Mouse (Mus musculus) induced T-regulatory cell, adult 2 months (primary cell): ENCODE results near the gene Txndc12.

ENCODE experiments used
- DNase-seq: peaks from one replicate; pipeline ENCODE4 v3.0.0-alpha.2; 2012; ENCODE audit warnings: low read depth

Txndc12 gene

DNA sequence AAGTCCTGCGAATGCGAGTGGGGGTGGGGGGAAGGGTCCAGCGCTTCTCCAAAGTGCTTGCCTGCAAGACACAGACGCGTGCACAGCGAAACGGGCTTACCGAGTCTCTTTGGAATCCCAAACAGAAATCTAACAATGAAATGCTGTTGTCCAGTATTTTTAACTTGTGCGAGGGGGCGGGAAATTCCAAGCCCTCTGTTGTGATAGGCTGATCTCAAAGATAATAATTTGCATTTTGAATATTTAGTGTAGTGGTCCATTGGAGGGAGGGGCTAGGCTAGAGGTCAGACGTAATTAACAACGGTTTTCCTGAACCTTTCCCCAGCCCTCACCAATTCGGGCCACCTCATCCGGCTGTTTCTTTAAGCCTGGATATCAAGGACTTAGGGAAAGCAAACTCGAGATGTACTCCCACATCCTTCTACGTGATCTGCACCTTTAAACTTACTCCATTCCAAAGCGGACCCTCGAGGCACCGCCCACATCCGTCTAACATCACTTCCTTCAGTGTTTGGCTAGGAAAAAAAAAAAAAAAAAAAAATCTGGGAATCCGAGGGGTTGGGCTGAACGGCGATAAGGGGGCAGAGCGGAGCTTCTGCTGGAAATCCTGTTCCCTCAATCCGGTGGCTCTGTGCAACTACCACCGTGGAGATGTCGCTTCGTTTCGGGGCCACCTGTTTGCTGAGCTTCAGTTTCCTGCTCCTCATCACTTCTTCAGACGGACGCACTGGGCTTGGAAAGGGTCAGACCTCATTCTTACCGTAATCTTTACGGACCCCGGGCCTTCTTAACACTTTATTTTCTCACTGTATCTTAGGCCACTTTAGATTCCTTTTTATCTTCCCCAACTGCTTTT lies at the start of gene Txndc12:
Txndc12 (plus strand) TSS at position 487 of the 856 bp plus-strand sequence.
- DNase-seq, result peak; percentile 93

DNA sequence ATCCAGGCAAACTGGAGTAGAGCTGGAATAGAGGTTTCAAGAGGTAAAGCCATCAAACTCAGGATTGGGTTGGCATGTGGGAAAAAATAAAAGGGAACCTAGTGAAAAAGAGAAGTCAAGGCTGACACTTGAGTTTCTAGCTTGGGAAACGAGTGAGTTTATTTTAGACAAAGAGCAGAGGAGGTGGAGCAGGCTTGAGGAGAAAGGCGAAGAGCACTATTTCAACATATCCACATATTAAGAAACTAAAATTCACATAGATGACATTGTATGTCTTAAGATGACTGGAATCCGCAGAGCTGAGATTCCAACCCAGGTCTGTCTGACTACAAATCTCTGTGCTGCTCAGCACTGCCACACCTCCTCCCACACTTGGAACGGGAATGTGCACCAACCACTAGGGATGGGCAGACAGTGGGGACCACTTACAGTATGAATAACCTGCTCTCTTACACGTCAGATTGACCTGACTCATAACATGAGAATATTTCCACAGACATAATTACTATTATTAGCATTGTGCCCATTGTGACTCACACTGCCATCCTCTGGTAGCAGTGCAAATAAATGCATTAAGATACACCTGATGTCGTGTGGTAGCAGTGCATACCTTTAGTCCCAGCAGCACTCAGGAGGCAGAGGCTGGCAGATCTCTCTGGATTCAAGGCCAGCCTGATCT lies 45.0 kb upstream of the Txndc12 start:
- no peak for DNase-seq

DNA sequence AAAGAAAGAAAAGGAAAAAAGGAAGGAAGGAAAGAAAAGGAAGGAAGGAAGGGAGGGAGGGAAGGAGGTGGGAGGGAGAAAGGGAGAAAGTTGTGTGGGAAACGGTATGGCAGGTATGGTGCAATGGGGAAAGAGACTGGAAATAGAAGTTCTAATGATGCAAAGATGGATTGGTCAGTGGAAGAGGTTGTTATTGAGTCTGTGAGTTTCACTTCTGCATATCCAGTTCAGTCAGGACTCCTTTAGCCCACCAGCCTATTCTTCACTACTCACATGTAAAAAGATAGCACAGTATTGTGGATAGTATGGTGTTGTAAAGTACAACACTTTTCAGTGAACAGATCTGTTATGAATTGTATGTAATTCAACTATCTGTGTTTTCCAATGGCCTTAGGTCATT lies 43.9 kb upstream of the Txndc12 start:
- DNase-seq, result no peak

DNA sequence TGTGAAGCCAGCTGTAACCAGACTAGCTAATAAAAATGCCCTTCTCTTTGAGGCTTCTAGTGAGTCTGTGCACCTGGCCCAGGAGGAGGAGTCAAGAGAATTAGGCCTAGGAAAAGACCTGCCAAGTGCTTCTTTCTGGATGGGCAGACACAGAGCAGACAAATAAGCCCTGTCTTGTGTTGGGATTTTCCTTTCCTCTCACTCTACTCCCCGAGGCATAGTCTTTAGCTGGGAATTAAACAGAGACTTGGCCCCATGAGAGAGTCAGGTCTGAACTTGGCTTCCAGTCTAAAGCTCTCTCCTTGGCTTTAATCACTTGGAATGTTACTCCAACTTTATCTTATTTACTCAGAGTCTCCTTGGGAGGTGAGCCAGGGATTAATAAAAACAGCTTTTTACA lies 40.5 kb upstream of the Txndc12 start:
- DNase-seq, result no peak

DNA sequence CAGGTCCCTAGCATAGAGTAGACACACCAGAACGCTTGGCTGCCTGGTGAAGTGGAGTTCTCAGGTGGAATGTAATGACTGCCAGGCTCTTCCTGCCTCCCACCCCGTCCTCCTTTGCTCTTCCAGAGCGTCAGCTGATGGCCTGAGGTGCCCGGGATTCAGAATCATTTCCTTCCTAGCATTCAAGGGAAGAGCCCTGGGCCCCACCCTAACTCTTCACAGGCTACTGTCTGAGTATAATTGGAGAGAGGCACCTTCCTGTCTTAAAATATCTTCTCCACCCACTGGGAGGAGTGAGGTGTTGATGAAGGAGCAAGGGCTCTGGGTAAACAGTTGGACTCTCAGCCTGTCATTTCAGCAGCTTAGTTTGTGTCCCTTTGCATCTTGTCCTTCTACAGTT lies 37.7 kb upstream of the Txndc12 start:
- DNase-seq, result no peak

DNA sequence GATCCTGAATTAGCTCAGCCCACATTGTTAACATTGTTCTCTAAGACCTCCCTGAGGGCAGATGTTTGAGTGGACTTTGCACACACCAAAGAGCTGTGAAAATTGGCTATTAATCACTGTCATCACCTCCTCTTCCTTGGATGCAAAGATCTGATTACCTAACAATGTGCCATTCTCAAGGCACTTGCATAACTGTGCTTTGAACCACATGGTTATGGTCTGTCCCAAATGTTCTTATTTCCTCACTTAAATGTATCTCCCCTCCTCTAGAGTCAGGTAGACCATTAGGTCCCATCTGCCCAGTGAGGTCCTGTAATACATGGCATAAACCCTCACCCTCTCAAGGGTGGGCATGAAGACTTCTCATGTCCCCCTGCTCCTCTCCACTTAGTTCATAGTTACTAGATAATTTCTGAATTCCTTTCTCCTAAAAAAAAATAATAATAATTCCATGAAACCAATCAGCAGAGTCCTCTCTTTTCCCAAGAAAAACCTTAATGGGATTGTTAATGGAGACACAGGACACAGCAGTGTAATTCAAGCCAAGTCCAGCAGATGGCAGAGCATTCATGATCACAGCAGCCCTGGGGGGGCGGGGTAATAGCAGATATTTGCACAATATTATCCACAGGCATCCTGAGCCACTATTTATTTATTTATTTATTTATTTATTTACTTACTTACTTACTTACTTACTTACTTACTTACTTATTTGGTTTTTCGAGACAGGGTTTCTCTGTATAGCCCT lies 36.1 kb upstream of the Txndc12 start:
- DNase-seq, result peak; percentile 73

DNA sequence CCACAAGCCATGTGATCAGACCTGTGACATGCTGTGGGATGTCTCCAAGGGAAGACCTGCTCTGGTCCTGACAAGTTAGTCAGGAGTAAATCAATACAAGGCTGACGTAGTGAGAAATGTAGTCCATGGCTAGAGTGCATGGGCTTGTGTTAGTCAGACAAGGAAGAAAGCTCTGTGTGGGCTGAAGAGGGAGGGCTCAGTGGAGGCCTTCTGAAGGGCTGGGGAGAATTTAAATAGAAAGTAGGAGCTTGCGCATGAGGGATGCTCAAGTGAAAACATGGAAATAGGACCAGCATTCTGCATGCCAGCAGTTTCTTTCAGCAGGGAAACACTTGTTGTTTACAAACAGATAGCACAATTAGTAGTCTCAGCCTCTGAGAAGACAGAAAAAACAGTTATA lies 30.9 kb upstream of the Txndc12 start:
- no peak for DNase-seq

DNA sequence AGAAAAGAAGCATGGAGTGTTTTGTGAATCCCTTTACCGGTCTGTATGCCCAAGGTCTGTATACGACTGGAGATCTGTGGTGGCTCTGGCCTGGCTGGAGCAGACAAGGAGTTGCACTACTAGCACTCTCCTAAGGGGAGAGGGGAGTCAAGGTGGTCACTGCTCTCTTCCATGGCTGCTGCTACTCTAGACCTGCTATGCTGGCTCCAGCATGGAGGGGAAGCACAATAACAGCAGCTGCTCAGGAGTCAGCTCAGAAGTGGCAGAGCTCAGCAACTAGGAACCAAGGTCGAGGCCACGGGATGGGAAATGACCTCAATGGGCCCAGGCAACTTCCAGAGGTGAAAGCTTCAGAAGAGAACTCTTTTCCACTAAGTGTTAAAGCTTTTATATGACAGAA lies 23.3 kb upstream of the Txndc12 start:
- no peak for DNase-seq

DNA sequence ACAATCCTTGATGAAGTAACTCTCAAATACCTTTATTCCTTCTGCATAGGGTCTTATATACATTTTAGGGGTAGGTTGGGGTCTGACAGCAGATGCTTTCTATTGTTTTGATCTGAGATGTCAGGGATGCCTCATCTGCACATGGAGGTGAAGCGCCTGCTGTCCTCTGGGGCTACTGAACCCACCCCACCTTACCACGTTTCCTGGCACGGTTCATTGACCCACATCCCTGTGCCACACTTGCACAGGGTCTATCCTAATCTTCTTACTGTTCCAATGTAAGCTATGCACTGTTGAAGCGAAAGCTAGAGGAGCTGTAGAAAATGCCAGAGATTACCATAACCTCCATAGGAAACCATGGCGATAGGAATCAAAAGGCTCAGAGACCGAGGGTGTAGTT lies 22.9 kb upstream of the Txndc12 start:
- no peak for DNase-seq

DNA sequence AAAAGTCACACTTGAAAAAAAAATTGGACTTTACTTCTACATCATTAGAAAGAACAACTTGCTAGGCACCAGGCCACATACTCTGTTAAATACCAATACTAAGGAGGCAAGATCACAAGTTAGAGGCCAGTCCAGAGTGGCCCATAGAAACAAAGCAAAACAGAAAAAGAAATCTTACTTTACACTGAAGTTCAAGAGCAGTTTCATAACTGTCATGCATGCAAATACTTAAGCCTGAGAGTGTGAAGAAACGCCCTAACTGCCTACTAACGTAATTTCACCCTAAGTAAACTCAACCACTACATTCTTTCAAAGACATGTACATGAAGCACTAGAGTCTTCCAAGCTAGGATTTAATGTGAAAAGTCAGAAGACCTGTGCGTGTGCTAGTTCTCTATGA lies 8.7 kb upstream of the Txndc12 start:
- peak; percentile 9 for DNase-seq

DNA sequence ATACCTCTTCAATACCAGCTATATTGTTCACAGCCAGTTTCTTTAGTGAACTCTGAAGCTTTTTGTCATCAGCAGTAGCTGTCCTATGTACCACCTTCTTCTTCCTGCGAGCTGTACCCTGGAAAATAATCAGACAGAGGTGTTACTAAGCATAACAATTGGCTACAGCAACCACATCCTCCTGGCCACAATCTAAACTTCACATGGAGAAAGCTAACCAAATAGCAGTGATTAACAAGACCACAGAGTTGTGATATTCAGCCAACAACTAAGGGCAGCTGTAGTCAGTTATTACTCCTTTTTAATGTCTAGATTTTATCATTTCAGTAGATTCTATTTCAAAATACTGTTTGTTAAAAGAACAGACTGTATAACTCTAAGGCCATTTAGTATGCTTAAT lies 8.3 kb upstream of the Txndc12 start:
- DNase-seq, result peak; percentile 9

DNA sequence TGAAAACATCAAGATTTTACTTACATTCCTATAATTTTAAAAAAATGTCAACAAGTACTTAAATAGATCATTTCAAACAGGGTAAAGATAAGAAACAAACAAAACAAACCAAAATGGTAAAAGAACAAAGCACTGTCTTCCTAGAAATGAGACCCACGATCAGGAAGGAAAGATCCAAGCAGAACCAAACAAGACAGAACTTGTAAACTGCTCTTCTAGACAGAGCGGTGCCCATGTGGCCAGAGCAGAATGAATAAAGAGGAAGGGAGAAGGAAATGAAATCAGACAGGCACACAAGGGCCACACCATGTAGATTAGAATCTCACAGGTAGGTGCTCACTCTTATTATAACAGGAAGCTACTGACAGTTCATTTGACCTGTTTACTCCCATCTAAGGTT lies 7.8 kb upstream of the Txndc12 start:
- DNase-seq, result peak; percentile 10

DNA sequence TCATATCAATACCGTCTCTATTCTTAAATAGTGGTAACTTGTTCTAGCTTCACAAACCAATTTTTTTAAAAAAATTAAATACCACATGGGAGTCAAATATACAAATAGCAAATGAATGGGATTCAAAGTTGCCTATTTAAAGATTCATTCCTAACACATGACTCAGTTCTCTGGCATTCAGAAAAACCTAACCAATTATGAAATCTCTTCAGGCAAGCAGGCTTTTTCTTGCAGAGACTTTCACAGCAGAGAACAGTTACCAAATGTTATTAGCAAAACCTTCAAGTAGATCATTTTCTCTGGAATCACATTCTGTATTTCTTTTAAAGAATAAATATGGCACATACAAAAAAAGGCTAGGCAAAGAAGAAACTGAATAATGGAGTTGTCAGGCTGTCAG lies 3.7 kb upstream of the Txndc12 start:
- DNase-seq, result no peak

DNA sequence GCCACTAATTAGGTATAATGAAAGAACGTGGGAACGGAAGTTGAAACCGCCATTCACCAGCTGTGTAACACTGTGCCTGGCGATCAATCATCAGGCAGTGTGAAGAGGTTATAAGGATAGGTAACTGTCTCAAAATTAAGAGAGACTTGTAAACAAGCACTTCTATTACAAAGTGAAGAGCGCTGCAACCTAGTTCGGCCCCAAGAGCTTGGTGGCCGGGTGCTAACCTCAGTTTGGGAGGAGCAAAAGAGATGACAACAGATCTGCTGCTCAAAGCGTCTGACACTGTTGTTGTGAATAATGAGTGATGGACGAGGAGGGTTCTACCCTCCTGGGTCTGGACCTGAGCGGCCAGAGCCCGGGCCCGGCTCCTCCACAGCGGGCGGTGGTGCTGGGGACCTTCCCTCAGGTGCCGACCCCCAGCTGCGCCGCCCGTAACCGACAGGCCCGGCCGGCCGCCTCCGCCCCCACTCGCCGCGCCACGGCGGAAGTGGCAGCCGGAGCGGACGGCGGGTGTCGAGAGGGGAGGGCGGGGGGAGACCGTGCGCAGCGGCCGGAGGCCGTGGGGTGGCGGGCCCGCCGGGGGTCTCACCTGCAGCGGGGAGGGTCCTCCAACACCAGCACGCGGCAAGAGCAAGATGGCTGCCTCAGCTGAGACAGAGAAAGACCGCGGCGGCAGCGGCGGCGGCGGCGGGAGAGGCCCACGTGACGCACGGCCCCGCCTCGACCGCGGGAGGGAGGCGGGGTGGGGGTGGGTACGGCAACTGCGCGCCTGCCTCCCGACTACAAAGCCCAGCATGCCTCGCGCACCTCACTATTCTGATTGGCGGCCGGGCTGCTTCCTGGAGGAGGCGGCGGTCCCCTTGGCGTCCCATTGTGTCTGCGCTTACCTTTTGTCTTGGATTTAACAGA lies 1.2 kb upstream of the Txndc12 start, which contains the start of gene Btf3l4:
Btf3l4 (minus strand) TSS at position 699 of the 912 bp plus-strand sequence.
- peak; percentile 96 for DNase-seq

DNA sequence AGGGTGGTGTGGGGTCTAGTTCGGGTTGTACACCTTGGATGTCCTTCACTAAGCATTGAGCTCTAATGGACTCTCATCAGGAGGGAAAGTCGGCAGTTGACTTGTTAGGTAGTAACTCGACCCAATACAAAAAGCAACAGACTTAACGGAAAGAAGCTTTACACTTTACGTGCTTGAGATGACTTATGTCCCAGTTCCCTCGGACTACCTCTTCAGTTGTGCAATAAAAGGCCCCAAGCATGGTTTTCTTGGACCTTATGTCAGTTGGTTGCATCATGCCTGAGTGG lies 630 bp upstream of the Txndc12 start:
- no peak for DNase-seq

DNA sequence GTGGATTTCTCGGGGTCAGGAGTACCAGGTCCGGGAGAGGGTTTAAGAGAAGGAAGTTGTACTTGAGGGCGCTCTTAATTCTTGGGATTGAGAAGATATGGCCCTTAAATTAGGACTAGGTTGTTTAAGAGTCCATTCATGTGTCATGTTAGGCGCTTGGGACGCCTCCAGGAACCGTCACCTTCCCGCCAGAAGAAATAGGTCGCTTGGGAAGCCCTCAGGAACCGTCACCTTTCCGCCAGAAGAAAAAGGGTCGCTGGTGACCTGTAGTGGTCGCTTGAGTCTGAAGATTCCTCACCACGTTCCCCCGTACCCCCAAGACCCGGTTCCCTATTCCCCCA lies 540 bp downstream of the Txndc12 start:
- no peak for DNase-seq

DNA sequence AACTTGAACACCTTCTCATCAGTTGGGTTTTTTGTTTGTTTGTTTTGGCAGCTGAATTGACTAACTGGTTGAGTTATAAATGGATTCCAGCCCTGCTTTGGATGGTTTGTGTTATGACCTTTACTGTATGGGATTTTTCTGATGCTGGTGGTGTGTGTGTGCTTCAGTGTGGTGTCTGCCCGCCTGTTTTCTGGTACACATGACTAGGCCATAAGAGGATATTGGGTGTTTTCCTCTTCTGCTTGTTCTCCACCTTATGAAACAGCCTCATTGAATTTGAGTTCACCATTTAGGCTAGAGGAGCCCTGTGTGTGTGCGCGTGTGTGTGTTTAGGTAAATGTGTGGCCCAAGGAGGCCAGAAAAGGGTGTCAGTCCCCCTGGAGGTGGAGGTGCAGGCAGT lies 1.1 kb downstream of the Txndc12 start:
- DNase-seq, result peak; percentile 36

DNA sequence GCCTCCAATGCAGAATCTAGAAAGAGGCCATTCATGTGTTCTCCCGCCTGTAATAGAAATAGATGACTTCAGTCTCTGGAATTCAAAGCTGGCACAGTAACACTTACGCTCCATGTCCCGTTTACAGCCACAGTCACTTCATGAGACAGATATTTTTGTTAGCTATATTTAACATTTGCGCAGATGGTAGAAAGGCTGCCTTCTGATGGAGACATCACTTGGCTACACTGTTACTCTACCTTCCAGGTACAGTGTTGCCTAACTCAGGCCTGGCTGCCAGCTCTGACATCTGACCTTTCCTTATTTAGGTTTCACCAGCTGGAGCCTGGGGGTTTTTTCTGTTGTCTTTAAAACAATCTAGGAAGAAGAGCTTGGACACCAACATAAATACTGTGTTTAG lies 3.6 kb downstream of the Txndc12 start:
- DNase-seq, result no peak

DNA sequence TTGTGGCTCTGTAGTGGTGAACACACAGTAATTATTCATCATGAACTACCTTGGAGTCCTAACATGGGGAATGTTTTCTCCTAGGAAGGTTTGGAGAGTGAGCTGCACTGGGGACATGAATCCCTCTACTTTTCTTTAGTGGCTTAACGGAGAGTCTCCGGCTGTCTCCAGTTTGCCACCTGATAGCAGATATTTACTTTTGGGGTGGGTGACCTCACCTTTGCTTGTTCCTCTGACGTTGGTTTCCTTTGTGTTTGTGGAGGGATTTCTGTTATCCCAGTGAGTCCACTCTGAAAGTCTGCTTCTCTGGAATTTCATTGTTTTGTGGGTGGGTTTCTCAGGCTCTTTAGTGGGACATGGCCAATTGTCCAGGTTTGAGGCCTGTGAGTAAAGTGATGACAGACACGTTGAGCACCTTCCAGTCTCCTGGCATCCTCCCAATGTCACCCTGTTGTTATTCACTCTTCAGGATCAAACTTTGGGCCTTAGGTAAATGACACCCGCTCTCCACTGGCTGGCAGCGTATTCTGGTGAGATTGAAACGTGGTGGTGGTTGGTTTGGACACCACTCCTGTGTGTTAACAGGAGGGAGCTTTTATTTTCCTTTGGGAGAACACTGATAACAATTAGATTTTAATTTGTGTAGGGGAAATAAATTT lies 7.6 kb downstream of the Txndc12 start:
- no peak for DNase-seq

DNA sequence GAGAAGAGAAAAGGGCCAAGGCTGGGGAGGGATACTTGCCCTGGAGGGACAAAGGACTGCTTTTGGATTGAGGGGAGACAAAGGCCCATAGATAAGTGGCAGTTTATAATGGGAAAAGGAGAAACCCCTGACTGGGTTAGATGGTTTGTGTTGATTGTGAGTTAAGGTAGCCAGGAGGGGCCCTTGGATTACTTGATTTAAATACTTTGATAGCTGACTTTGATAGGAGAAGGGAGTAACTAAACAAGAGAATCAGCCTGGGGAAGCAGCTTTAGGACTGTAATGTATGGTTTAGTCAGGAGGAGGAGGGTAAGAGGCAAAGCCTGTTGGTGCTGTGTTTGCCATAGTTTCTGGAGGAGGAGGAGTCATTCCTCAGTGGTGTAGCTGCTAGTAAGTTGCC lies 8.9 kb downstream of the Txndc12 start:
- no peak for DNase-seq

DNA sequence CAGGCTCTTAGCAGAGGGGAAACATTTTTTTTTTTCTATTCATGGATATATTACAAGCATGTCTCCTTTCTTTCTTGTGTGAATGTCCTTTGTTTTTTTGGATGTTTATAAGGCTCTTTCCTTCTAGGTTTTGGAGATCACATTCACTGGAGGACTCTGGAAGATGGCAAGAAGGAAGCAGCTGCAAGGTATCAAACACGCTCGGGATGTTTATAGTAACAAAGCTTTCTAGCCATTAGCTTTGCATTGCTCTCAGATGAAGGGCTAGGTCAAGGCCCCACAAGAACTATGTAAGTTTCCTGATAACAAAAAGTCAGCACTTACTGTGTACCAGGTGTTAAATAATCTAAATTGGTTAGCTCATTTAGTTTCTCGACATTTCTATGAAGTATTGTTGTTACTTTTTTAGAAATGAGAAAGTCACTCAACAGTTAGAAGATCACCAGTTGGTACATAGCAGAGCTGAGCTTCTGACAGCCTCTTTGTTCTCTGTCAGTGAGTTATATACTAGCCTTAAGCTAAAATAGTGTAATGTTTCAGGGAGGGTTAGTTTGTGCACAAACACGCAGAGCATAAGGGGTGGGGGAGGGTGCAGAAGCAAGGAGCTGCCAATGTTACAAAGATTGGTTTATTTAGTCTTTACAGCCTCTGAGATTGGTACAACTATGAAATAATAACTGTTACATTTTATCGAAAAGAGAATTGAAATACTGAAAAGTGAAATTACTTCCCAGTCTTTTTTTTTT lies 11.6 kb downstream of the Txndc12 start:
- no peak for DNase-seq
